Mouse (Mus musculus): ENCODE measurements at regions not wholly inside any gene's neighbourhood (a gene's known extent, or its start where the extent isn't known, plus 50 kb on each side); places are given as distances from the start of the nearest gene placed in this dataset.

DNA sequence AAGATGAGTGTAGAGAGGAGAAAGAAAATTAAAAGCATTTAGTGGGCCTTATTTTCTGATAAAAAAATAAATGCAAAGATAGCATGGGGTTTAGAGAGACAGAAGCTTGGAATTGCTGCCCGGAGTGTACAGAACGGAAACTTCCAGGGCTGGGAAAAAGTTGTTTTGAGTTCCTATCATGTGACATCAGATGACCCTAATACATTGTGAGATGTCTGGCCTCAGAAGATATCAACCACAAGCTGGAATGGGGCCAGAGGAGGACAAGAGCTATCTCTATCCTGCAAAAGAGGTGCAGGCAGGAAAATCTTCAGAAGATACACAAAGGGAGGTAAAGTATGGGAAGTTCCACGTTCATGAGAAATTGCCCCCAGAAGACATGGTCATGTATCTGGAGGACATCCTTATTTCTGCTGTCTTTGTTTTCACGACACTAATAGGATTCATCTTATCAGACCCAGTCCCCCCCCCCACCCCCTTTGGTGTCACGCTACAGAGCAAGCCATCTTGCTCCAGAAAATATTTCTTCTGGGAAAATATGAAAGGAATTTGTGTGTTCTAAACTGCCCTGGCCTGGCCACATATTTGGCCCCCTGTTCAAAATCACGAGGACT lies 408.3 kb upstream of the N6amt1 start:
- no peak overlapping the region for H3K4me3 ChIP-seq (replicated peaks; ENCODE audit: low read length)

DNA sequence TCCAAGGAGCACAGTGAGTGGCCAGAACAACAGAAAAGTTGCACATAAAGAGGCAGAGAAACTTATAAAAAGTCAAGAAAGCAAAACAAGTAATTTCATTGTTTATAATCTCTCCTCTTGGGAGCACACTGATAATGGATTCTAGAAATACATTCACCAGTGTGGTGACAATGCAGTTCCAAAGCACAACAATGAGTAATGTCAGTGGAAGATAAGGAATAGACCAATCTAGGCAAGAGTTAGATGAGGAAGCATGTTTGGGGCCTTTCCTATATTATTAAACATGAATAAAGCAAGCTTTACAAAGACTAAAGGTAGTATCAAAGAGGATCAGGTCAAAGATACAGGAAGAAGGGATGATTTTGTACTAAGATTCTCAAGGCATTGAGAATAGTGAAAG lies 408.9 kb upstream of the N6amt1 start:
- Histone ChIP-seq H3K4me3 (replicated peaks; ENCODE audit: low read length) (no peak overlapping the region), H3K9me3 (replicated peaks; ENCODE audit: control insufficient read depth, low read length) (no peaks in the 10 kb centered on the region), H3K27ac (ENCODE audit: low read length) (no peak overlapping the region), H3K36me3 (ENCODE audit: control insufficient read depth, insufficient read depth, low read length) (no peaks in the 10 kb centered on the region), H3K27me3 (ENCODE audit: control insufficient read depth, insufficient read depth, low read length) (no peaks in the 10 kb centered on the region), H3K9ac (ENCODE audit: low read length) (no peak overlapping the region), H3K4me1 (ENCODE audit: control insufficient read depth, insufficient read depth, low read length) (no peaks in the 10 kb centered on the region), H3K4me2 (ENCODE audit: low read depth, low read length) (no peak overlapping the region)
- ATAC-seq (ENCODE audit: insufficient read depth, low FRiP score) = no peak

More for the DNA sequence above, 408.3 kb upstream of the N6amt1 start:
- H3K36me3 ChIP-seq (ENCODE audit: control insufficient read depth, insufficient read depth, low read length) = no peaks in the 10 kb centered on the region
- H3K9ac ChIP-seq (ENCODE audit: low read length) = no peak overlapping the region
- no peaks in the 10 kb centered on the region for H3K9me3 ChIP-seq (replicated peaks; ENCODE audit: control insufficient read depth, low read length)
- H3K27ac ChIP-seq (ENCODE audit: low read length) = no peak overlapping the region
- WGBS = 66% methylated on average over 6 of the region's 6 CpGs
- H3K4me2 ChIP-seq (ENCODE audit: low read depth, low read length) = no peak overlapping the region
- ATAC-seq (ENCODE audit: insufficient read depth, low FRiP score) = no peak
- H3K4me1 ChIP-seq (ENCODE audit: control insufficient read depth, insufficient read depth, low read length) = no peaks in the 10 kb centered on the region
- H3K27me3 ChIP-seq (ENCODE audit: control insufficient read depth, insufficient read depth, low read length) = no peaks in the 10 kb centered on the region

DNA sequence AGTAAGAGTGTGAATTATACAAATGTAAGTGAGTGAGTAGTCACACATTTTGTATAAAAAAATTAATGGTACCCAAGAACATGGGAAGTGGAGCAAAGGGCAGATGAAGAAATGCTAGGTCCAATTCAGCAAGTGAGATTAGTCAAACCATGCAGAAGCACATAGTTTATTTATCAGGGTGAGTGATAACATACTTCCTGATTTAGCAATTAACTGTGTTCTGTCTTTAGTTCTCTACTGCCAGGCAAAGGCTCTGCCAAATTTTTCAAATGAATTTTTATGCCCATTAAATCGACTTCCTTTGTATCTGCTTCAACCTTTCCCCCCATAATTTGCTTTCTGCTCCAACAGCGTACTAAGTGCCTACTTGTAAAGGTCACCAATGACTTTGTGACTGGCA lies 419.0 kb upstream of the N6amt1 start:
- Histone ChIP-seq H3K4me1 (ENCODE audit: control insufficient read depth, insufficient read depth, low read length) (no peaks in the 10 kb centered on the region), H3K4me2 (ENCODE audit: low read depth, low read length) (no peak overlapping the region), H3K4me3 (replicated peaks; ENCODE audit: low read length) (no peak overlapping the region), H3K36me3 (ENCODE audit: control insufficient read depth, insufficient read depth, low read length) (no peaks in the 10 kb centered on the region), H3K9me3 (replicated peaks; ENCODE audit: control insufficient read depth, low read length) (no peaks in the 10 kb centered on the region), H3K27ac (ENCODE audit: low read length) (no peak overlapping the region), H3K9ac (ENCODE audit: low read length) (no peak overlapping the region), H3K27me3 (ENCODE audit: control insufficient read depth, insufficient read depth, low read length) (no peaks in the 10 kb centered on the region)
- WGBS = 76% methylated on average over 2 of the region's 2 CpGs
- ATAC-seq (ENCODE audit: insufficient read depth, low FRiP score) = no peak

DNA sequence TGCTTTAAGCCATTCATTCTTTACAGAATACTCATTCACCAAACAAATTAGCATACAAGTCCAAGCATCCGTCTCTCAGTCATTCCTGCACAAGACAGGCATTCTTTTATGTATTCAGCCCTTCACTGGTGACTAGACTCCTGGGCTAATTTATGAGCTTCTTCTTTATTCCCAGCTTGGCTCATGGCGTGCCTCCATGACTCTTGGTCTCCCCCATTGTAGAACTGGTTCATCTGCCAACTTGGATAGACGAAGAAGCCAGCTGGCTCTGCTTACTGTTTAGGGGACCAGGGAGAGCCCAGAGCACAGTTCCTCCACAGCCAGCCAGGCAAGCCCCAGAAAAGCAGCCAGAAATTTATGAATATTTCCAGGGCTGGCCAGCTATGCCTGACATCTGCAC lies 421.2 kb upstream of the N6amt1 start:
- no peaks in the 10 kb centered on the region for H3K4me1 ChIP-seq (ENCODE audit: control insufficient read depth, insufficient read depth, low read length)
- no peak overlapping the region for H3K9ac ChIP-seq (ENCODE audit: low read length)
- H3K4me3 ChIP-seq (replicated peaks; ENCODE audit: low read length) = no peak overlapping the region
- no peaks in the 10 kb centered on the region for H3K36me3 ChIP-seq (ENCODE audit: control insufficient read depth, insufficient read depth, low read length)
- no peaks in the 10 kb centered on the region for H3K27me3 ChIP-seq (ENCODE audit: control insufficient read depth, insufficient read depth, low read length)
- H3K4me2 ChIP-seq (ENCODE audit: low read depth, low read length) = no peak overlapping the region
- no peak for ATAC-seq (ENCODE audit: insufficient read depth, low FRiP score)
- 60% methylated on average over 3 of the region's 3 CpGs for WGBS
- H3K27ac ChIP-seq (ENCODE audit: low read length) = no peak overlapping the region
- H3K9me3 ChIP-seq (replicated peaks; ENCODE audit: control insufficient read depth, low read length) = no peaks in the 10 kb centered on the region

DNA sequence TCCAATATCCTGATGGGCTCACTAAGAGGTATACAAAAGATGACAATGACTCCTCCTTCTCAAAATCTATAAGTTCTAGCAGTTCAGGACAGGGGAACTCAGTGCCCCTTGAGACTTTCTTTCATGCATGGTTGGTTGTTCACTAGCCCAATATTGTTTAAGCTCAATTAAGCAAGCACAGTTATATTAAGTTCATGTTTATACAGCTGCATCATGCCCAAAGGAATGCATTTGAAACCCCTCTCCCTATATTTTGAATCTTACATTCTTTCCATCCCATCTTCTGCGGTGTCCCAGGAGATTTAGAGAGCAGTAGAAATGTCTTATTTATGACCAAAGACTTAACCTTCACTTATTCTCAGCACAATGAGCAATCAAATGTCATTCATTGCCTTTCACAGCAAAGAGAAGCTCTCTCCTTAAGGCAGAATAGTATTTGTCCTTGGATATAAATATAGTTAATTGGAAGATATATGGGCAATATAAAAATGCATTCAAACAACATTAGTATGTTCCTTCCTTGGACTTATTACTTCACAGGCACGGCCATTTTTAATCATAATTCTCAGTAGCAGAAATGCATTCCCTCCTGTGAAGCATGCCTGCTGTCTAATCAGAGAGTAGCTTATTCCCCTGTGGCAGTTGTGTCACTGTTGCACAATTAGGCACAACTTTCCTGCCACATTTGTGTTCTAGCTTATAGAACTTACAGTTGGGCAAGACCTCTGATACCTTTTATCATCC lies 455.8 kb upstream of the N6amt1 start:
- H3K4me2 ChIP-seq (ENCODE audit: low read depth, low read length) = no peak overlapping the region
- 71% methylated on average over 2 of the region's 2 CpGs for WGBS
- no peak overlapping the region for H3K27ac ChIP-seq (ENCODE audit: low read length)
- no peak overlapping the region for H3K4me3 ChIP-seq (replicated peaks; ENCODE audit: low read length)
- no peaks in the 10 kb centered on the region for H3K9me3 ChIP-seq (replicated peaks; ENCODE audit: control insufficient read depth, low read length)
- no peak overlapping the region for H3K9ac ChIP-seq (ENCODE audit: low read length)
- no peaks in the 10 kb centered on the region for H3K36me3 ChIP-seq (ENCODE audit: control insufficient read depth, insufficient read depth, low read length)
- H3K27me3 ChIP-seq (ENCODE audit: control insufficient read depth, insufficient read depth, low read length) = no peaks in the 10 kb centered on the region
- H3K4me1 ChIP-seq (ENCODE audit: control insufficient read depth, insufficient read depth, low read length) = no peaks in the 10 kb centered on the region
- no peak for ATAC-seq (ENCODE audit: insufficient read depth, low FRiP score)

DNA sequence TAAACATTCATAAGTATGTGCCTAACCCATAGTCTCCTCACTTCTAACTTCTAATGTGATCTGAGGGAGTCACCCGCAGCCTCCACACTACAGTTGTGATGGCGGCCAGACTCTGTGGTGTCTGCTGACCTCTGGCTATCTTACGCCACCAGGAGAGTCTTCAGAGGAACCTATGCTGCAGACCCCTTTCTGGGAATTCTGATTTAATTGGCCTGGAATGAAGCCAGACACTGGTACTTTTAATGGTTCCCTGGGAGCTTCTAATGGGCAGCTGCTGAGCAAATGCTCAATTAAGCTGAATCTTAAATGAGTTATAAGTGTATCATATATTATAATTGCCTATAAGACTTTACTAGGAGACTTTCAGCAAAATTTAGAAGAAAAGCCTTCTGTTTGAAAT lies 459.0 kb upstream of the N6amt1 start:
- H3K9ac ChIP-seq (ENCODE audit: low read length) = no peak overlapping the region
- no peaks in the 10 kb centered on the region for H3K36me3 ChIP-seq (ENCODE audit: control insufficient read depth, insufficient read depth, low read length)
- WGBS = 90% methylated on average over 3 of the region's 3 CpGs
- no peaks in the 10 kb centered on the region for H3K27me3 ChIP-seq (ENCODE audit: control insufficient read depth, insufficient read depth, low read length)
- no peak overlapping the region for H3K27ac ChIP-seq (ENCODE audit: low read length)
- no peak overlapping the region for H3K4me3 ChIP-seq (replicated peaks; ENCODE audit: low read length)
- no peak overlapping the region for H3K4me2 ChIP-seq (ENCODE audit: low read depth, low read length)
- ATAC-seq (ENCODE audit: insufficient read depth, low FRiP score) = no peak
- H3K9me3 ChIP-seq (replicated peaks; ENCODE audit: control insufficient read depth, low read length) = no peaks in the 10 kb centered on the region
- H3K4me1 ChIP-seq (ENCODE audit: control insufficient read depth, insufficient read depth, low read length) = no peaks in the 10 kb centered on the region

DNA sequence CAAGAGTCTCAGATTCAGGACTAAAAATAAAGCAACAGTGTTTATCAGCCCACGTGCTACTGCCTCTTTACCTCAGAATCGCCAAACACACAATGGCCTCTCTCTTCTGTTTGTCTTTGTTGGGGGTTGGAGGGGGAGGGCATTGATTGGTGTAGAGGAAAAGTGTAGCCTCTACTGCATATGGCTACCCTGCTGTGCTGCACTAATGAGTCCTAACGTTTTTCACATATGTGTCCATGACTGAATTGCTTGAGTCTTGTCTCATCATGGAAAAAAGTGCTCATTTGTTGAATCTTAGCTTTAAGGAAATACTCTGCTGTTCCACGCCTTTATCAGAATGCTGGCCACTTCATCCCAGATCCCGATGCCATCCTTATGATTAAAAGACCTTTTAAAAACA lies 459.7 kb upstream of the N6amt1 start:
- H3K9ac ChIP-seq (ENCODE audit: low read length) = no peak overlapping the region
- no peaks in the 10 kb centered on the region for H3K27me3 ChIP-seq (ENCODE audit: control insufficient read depth, insufficient read depth, low read length)
- no peak overlapping the region for H3K4me2 ChIP-seq (ENCODE audit: low read depth, low read length)
- H3K9me3 ChIP-seq (replicated peaks; ENCODE audit: control insufficient read depth, low read length) = no peaks in the 10 kb centered on the region
- WGBS = 66% methylated on average over 5 of the region's 5 CpGs
- H3K36me3 ChIP-seq (ENCODE audit: control insufficient read depth, insufficient read depth, low read length) = no peaks in the 10 kb centered on the region
- ATAC-seq (ENCODE audit: insufficient read depth, low FRiP score) = no peak
- H3K4me1 ChIP-seq (ENCODE audit: control insufficient read depth, insufficient read depth, low read length) = no peaks in the 10 kb centered on the region
- no peak overlapping the region for H3K4me3 ChIP-seq (replicated peaks; ENCODE audit: low read length)
- H3K27ac ChIP-seq (ENCODE audit: low read length) = no peak overlapping the region

DNA sequence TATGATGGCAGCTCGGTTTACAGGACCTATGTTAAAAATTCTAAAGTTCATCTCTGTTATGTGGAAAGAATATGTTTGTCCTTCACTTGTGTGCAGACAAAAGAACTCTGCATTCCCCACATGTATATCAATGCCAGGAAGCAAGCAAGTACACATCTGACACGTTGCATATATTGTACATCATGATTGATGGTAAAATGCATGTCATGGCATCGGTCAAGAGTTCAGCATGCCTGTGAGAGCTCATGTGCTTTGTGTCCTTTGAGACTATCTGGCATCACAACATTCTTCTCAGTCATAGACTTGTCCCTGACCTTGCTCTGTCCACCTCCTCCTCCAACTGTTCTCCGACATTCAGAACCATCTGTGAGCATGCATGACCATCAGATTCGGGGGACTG lies 465.6 kb upstream of the N6amt1 start:
- Histone ChIP-seq H3K27ac (ENCODE audit: low read length) (no peak overlapping the region), H3K27me3 (ENCODE audit: control insufficient read depth, insufficient read depth, low read length) (no peaks in the 10 kb centered on the region), H3K4me2 (ENCODE audit: low read depth, low read length) (no peak overlapping the region), H3K4me1 (ENCODE audit: control insufficient read depth, insufficient read depth, low read length) (no peaks in the 10 kb centered on the region), H3K9me3 (replicated peaks; ENCODE audit: control insufficient read depth, low read length) (no peaks in the 10 kb centered on the region), H3K9ac (ENCODE audit: low read length) (no peak overlapping the region), H3K4me3 (replicated peaks; ENCODE audit: low read length) (no peak overlapping the region), H3K36me3 (ENCODE audit: control insufficient read depth, insufficient read depth, low read length) (no peaks in the 10 kb centered on the region)
- WGBS = 61% methylated on average over 5 of the region's 5 CpGs
- no peak for ATAC-seq (ENCODE audit: insufficient read depth, low FRiP score)

DNA sequence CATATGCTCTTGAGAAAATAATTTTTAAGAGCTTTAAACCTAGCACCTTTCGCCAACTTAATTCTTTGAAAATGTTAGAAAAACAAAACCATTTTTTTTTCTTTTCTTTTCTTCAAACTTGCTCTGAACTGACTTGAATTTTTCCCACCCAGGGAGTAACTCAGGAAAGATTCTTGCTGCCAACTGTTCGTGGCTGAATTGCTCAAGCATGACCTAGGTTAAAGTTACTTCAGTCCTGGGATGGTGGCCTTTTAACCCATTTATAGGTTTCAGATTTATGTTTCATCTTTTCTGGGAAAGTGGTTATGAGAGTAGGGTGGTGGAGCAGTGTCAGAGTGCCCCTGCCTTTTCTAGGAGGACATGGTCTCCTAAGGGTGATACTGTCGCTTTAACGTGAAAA lies 466.4 kb upstream of the N6amt1 start:
- H3K4me3 ChIP-seq (replicated peaks; ENCODE audit: low read length) = no peak overlapping the region
- no peak overlapping the region for H3K9ac ChIP-seq (ENCODE audit: low read length)
- WGBS = 73% methylated on average over 4 of the region's 4 CpGs
- no peaks in the 10 kb centered on the region for H3K4me1 ChIP-seq (ENCODE audit: control insufficient read depth, insufficient read depth, low read length)
- no peak overlapping the region for H3K4me2 ChIP-seq (ENCODE audit: low read depth, low read length)
- H3K36me3 ChIP-seq (ENCODE audit: control insufficient read depth, insufficient read depth, low read length) = no peaks in the 10 kb centered on the region
- H3K27me3 ChIP-seq (ENCODE audit: control insufficient read depth, insufficient read depth, low read length) = no peaks in the 10 kb centered on the region
- no peak for ATAC-seq (ENCODE audit: insufficient read depth, low FRiP score)
- no peak overlapping the region for H3K27ac ChIP-seq (ENCODE audit: low read length)
- no peaks in the 10 kb centered on the region for H3K9me3 ChIP-seq (replicated peaks; ENCODE audit: control insufficient read depth, low read length)
